Mouse (Mus musculus) layer of hippocampus, adult 18-20 months (tissue): ENCODE results near the gene Kif22. TPM values are rescaled to one million over a fixed set of nuclear protein-coding genes. Genes with fewer than 3 reads are reported as not detected.
A peak's percentile ranks its signal among the peaks of the same experiment; 100 is the strongest.

Source experiments
- DNase-seq, 2 experiments: peaks; one replicate each; pipeline ENCODE4 v3.0.0; 2022; ENCODE audit warnings: low spot score in 2 of 2
- total RNA-seq, 2 experiments: library from RNA; stranded (reverse); gene quantifications; 2 replicates each; pipeline ENCODE4 v1.2.3; 2021

The Kif22 gene
- total RNA-seq, 2 experiments from 2014 or later = 3.1 to 6.0 TPM

DNA sequence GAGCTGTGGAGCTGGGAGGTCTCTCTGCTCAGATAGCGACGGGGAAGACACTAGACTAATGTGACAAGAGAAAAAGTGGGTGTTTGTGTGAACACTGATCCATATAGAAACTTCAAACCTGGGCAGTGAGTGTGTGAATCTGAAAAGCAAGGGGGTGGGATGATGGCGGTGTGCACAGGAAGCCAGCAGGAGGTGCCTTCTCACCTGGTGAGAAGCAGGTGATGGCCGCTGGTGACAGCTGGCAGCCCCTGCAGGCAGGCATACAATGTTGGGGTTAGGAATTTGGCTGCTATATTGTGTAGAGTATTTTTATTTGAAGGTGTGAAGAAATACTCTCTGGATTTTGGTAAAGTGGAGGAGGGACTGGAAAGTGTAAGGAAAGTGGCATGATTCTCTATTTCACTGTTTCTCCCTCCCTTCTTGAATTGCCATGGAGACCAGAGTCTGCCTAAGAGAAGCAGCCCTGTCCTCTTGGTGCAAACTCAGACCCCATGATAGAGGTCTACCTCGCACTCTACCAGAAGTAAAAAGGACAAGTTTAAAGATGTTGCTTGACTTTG is 12.8 kb upstream of the Kif22 start:
- no peak for DNase-seq

DNA sequence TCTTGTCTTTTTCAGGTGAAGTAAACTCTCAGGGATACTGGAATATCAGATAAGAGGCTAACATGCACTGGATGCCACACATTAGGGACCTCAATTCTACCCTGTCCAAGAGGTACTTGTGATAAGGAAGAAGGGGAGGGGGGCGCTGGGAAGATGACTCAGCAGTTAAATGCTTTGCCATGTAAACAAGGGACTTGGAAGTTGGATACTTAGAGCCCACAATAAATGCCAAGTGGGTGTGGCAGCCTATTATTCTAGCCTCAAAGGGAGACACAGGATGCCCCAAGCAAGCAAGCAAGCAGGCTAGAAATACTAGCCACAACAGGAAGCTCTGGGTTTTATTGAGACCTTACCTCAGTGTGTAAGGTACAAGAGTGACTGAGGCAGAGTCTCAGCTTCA is 11.0 kb downstream of the Kif22 start:
- no peak for DNase-seq

DNA sequence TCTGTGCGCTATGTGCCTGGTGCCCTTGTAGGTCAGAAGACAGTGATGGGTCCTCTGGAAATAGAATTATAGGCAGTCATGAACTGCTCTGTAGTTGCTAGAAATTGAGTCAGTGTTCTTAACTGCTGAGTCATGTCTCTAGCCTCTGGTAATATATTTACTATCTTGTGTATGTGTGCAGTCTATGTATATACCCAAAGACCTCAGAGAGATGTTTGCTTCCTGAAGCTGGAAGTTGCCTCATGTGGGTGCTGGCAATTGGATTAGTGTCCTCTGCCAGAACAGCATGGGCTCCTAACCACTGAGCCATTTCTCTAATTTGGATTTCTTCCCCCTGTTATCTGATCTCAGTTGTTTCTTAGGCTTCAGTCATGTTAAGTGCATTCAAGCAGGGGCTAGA is 12.1 kb downstream of the Kif22 start:
- DNase-seq = no peak

DNA sequence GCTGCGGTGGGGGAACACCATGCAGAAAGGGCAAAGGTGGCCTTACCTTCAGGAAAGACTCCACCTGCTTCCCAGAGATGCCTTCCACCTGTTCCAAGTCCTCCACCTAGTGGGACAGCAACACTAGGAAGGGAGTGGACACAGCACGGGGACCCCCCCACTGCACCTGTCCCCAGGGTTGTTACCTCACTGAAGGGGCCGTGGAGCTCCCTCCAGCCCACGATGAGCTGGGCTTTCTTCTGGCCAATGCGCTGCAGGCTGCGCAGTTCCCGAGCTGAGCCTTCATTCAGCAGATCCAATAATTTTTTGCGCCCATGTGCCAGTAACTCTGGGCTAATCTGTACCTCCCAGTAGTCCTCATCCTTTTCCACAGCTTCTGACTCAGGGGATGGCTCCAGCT is 14.4 kb downstream of the Kif22 start:
- no peak for DNase-seq

DNA sequence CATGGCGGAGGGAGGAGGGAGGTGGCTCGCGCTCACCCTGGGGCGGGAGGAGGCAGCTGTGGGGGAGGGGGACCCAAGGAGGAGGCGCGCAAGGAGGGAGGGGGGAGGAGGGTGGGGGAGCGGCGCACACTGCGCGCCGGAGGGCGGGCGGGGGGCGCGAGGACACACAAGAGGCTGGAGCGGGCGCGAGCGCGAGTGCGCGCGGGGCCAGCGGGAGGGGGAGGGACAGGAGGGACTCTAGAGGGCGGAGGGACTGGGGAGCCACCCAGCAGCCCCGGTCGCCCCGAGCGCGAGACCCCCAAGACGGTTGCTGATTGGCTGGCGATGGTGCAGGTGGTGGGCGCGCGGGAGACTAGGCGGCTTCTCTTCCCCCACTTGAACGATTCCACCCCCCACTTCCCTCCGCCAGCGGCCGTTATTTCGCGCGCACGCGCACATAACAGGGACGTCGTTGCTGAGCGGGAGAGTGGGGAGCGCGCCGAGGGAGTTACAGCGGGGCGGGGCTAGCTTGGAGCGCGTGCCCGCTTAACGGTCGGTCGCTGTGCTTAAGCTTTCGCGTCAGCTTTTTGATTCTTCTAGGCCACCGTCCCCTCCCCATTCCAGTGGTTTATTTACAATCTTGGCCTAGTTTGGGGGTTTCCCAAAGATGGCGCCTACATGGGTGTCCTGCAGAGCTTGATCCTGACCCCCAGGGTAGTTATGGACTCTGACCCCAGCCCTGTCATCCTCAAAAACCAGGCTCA is 15.1 kb downstream of the Kif22 start, which contains the start of gene Maz:
Gene Maz, minus strand, starts transcription at position 54 of the 743 bp plus-strand sequence.
- DNase-seq = peak; percentile 99 to 100

DNA sequence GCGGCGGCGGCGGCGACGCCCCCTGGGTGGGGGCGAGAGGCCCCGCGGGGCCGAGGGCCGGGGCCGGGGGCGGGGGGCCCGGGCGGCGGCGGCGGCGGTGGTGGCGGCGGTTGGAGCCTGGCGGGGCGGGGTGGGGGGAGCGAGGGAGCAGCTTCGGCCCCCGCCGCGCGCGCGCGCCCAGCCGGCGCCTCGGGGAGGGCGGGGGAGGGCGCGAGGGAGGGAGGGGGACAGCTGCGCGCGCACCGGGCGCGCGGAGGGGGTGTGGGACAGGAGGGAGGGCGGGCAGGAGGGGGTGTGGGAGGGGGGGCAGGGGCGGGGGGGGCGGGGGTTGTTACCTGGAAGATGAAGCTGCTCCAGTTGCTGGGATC is 15.7 kb downstream of the Kif22 start:
- no peak for DNase-seq

DNA sequence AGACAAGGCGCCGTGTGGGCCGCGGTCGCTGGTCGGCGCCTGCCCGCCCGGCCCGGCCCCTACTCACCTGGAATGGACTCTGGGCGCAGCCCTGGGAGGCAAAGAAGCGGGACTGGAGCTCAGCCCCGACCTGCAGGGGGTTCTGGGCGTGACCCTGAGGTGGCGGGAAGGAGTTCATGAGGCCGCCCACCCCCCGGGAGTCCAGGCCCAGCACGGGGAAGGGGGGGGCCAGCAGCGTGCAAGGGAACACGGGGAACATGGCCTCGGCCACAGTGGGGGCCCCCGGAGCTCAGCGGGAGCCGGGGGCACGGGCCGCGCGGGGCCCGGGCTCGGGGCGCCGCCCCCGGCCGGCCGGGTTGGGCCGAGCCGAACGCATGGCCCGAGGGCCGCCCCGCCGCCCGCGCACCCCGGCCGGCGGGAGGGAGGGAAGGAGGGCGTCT is 16.1 kb downstream of the Kif22 start:
- peak in 1 of 2 experiments; percentile 45 for DNase-seq

DNA sequence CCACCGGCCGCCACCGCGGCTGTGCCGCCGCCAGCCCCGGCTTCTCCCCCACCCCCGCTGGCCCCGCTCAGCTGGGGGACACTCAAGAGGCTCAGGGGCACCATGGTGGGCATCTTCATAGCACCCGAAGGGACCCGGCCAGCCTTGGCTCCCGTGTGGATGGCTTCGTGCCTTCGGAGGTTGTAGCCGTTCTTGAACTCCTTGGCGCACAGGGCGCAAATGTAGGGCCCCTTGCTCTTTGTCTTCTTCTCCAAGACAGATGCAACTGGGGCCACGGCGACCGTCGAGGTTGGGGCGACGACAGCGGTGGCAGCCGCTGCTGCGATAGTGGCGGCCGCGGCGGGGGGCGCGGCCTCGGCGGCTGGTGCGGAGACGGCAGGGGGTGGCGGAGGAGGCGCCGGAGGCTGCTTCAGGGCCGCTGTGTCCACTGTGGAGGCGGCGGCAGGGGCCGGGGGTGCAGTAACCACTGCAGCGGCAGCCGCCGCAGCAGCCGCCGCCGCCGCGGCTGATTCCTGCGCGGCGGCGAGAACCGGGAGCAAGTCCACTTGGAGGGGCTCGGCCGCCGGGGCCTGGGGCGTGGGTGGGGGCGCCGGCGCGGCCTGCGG is 16.6 kb downstream of the Kif22 start:
- DNase-seq = no peak

DNA sequence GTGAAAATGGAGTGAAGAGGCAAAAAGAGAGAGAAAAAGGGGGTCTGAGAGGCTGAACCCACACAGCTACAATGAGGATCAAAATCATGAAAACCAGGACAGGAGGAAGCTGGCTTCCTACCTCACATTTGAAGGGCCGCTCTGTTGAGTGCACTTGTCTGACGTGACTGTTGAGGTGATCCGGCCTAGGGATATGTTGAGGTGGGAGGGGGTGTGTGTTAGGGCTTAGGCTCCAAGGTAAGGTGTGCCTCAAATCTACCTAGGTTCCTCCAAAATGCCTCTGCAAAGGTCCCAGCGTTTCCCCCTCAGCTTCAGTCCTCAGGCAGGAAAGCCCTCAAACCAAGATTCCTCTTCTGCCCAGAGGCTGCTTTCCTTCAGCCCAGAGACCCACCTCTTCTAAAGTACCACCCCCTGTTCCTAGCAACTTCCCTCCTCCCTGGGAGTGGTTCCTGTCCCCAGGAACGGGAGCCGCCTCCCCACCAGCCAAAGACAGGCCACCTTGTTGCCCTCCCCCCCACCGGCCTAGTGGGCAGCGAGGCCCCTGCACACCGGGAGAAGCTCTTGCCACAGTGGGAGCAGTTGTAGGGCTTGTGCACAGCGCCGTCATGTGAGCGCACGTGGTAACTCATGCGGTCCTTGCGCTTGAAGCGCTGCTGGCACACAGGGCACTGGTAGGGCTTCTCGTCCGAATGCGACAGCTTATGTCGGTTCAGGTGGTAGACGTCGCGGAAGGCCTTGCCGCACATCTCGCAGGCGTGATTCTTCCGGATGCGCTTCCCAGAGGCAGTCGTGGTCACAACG is 17.3 kb downstream of the Kif22 start:
- peak; percentile 79 to 88 for DNase-seq

DNA sequence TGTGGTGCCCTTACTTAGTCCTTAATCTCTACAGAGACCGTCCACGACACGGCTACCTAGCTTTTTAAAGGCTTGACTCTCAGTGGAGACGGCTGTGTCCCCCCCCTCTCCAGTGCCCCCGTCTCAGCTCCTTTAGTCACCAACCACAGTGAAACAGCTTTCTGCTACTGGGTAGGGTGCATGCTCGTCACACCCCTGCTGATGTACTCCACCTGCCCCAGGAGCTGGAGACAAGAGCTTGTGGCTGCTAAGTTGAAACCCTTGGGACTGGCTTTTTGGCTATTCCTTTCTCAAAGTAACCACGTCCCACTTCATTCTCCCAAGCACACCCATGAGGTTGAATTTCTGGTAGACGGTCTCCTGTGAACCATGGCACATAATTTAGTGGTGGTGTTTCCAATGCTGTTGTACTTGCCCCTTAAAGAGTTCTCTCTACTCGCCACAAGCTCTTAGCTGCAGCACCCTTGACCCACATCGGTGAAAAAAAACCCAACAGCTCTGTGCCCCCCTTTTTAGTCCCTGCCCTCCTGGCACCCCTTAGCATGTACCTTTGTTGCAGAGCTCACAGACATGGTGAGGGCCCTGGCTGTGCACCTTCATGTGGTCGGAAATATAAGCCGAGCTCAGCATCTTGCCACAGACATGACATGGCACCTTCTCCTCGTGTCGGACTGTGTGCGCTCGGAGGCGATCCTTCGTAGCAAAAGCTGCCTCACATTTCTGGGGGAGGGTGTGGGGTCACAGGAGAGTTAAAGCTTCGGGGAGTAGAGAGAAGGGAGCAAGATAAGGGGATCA is 18.2 kb downstream of the Kif22 start:
- DNase-seq = no peak

DNA sequence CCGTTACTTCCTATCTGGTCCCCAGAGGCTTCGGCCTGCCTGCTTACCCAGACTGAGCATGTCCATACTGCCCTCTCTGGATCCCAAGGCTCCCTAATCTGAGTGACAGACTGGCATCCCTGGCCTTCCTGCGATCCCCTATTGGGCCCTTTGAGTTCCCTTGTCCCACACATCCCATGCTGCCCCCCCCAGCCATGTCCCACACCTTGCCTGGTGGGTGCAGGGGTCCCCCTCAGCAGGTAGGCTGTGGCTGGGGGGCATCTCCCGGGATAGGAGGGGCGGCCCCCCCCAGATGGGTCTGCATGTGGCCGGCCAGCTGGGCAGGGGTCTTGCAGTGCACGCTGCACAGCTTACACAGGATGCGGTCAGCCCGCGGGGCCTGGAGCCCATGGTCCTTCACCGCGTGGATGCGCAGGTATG is 19.0 kb downstream of the Kif22 start:
- DNase-seq = no peak

DNA sequence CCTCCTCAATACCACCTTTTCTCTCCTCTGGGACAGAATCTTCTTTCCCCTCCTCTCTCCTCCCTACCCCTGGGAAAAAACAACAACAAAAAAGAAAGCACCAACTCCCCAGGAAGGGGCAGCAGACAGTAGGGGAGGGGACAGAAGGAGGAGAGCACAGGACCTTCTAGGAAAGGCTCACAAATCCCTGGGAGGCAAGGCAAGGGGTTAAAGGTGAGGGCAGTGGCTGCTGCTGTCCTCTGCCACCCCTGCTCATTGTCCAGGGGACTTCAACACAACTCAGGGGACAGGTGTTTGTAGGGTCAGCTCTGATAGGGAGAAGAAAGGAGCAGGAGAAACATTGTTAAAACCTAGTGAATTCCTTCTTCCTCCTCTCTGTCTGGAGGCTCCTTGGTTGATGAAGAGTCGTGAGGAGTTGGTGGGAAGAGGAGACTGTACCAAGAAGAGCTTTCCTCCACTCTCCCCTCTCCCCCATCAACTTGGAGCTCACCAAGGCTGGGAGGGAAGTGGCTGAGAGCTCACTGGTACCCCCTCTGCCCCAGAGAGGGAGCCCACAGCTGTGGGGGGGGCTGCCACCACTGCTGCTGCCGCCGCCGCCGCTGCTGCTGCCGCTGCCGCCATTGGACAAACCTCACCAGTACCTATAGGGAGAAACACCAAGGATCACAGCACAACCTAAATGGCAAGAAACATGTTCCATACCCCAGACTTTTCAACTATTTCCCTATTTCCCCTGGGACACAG is 19.6 kb downstream of the Kif22 start:
- no peak for DNase-seq

DNA sequence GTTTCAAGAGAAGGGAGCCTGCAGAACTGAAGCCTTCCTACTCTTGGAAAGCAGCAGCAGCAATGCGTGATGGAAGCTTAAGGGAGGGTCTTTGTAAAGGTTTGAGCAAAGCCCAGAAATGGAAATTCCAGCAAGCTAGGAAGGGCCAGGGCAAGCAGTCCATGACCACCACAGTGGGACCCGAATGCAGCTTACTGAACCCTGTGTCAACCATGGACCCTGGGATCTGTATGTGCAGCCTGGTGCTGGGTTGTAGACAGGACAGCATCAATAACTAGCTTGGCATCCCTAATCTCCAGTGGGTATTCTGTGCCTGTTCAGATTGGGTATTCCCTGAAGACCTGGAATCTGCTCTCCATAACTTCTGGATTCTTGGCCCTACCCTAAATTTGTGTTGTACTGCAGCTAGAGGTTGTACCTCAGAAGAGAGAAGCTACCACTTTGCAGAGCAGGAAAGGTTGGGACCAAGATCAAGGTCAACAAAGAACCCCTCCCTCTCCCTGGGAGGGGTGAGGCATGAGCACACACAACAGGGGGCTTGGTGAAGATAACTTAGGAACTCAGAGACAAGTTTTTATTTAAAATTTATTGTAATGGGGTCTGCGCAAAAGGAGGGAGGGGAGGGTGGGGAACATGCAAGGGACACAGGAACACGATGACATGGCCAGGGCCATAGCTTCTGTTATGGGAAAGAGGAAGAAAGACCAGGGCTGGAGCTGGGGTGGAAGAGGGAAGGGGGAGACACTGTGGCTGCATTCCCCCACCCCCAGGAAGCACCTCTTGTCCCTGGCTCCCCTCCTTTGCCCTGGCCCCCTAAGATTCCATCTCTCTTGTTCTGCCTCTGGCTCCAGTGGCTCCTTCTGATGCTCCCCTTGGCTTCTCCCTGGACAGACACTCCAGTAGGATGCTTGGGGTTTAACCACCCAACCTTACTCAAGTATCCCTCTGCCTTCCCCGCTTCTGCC is 20.4 kb downstream of the Kif22 start:
- DNase-seq = no peak

DNA sequence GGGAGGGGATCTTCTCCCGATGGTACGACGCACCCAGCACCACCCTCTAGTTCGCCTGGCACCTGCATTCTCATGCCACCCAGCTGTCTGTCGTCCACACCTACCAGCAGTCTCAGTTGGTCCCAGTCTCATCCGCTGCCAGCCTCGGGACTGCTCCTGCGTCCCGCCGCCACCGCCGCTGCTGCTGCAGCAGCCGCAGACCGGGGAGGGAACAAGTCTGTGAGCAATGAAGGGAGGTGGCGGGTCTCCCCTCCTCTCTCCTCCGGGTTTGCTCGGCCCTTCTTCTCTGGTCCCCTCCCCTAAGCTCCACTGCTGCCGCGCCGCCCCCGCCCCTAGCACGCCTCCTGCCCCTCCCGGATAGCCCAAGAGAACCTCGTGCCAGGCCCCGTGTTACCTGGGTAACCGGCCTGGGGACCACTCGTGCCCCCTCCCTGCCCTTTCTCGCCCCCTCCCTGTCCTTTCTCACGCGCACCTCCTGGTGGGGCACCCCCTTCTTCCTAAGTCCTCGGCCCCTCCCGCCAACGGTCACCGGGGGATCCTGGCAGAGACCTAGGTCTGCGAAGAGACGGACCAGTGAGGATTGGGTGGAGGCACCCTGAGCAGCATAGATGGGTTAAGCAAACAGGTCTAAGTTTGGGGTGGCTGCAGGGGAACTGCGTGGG is 21.2 kb downstream of the Kif22 start, which contains the start of the genes Gm42742 and Prrt2:
Gene Gm42742, minus strand, starts transcription at position 197 of the 662 bp plus-strand sequence.
Gene Prrt2, minus strand, starts transcription at position 311 of the 662 bp plus-strand sequence.
- peak; percentile 67 to 72 for DNase-seq

DNA sequence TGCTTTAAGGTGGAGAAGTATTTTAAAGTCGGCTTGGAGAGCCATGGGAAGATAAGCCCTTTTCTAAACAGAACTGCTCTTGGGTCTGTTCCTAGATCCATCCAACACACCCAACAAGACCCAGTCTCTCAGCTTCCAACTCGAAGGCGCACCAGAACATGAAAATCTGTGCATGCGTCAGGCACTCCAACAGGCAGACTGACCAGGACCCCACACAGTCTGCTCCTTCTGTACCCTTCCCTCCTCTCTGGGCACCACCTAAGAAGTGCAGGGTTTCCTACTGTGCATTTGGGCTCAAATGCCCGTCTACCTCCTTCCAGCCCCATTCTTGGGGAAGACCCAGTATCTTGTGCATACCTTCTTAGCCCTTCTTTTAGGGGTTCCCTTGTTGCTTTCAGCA is 21.8 kb downstream of the Kif22 start:
- peak in 1 of 2 experiments; percentile 37 for DNase-seq

DNA sequence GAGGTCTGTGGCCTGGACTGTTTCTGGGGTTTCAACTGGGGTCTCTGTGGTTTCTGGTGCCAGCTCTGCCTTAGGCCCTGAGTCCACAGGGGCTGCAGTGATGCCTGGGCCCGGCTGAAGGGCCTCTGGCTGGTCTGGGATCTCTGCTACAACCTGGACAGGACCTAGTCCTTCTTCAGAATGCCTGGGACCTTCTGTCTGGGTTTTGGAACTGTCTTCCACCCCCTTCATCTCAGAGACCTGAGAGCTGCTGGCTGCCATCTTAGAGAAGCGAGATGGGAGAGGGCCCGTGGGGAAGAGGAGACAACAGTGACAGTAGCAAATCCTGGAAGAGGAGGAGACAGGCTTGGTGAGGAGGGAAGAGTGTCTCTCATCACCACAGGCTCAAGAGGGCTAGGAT is 22.2 kb downstream of the Kif22 start:
- DNase-seq = peak in 1 of 2 experiments; percentile 22

DNA sequence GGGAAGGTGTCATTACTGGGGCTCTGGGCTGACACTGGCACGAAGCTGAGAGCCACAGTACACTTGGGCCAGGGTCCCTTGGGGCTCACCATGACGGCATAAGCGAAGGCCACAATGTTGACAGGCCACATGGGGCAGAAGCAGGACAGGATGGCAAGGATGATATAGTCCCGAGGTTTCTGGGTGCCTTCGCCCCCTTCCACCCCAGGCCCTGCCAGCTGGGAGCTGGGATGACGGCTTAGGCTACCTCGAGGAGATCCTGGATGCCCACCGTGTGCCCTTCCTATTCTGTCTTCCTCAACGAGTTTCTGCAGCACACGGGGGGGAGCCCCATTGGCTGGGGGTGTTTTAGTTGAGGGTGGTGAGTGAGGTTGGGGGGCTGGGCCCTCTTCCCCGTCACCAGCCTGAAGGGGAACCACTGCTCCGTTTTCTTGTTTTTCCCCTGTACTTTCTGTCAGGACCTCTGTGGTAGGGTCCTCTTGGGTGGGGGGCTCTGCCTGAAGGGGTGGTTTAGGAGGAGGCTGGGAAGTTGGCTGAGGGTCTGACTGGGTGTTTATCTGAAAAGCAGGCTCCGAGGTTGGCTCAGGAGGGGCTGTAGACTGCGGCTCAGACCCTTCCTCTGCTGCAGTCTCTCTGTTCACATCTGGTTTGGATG is 22.8 kb downstream of the Kif22 start:
- DNase-seq = peak in 1 of 2 experiments; percentile 15
